Mouse (Mus musculus) embryonic facial prominence, embryonic 14.5 days (tissue): ENCODE data around the gene Ahnak. TPM values are rescaled to one million over a fixed set of nuclear protein-coding genes. Genes with fewer than 3 reads are reported as not detected.
"Not testable (repeated sequence)": the region's sequence is repeated elsewhere in the genome, so short reads cannot be mapped to it uniquely, and the experiment has no call there.

ENCODE experiments used
- ATAC-seq: fragments of 200-750 bp; cut with Nextera tagmentation; 2 replicates; pipeline ENCODE4 v1.8.0; 2017; ENCODE audit warnings: low read depth, moderate number of reproducible peaks, moderate TSS enrichment
- DNase-seq: peaks from one replicate; pipeline ENCODE4 v3.0.0-alpha.2; 2015; ENCODE audit warnings: low spot score
- H3K27ac ChIP-seq: fragments of 300-500 bp; sonication (generic); replicated peaks from 2 replicates; pipeline ENCODE4 v1.5.1; 2014; ENCODE audit warnings: low read depth, mild to moderate bottlenecking, low read length, moderate library complexity
- H3K27me3 ChIP-seq: fragments of 300-500 bp; sonication (generic); replicated peaks from 2 replicates; pipeline ENCODE4 v1.6.1; 2014; ENCODE audit warnings: low read length; ENCODE audit not compliant: control insufficient read depth, insufficient read depth
- H3K36me3 ChIP-seq: fragments of 300-500 bp; sonication (generic); 2 replicates; pipeline ENCODE4 v1.6.1; 2014; ENCODE audit warnings: low read length, mixed read lengths; ENCODE audit not compliant: control insufficient read depth, insufficient read depth
- H3K4me1 ChIP-seq: fragments of 300-500 bp; sonication (generic); 2 replicates; pipeline ENCODE4 v1.6.1; 2014; ENCODE audit warnings: antibody characterized with exemption, low read length; ENCODE audit not compliant: control insufficient read depth, insufficient read depth
- H3K4me2 ChIP-seq: fragments of 300-500 bp; sonication (generic); 2 replicates; pipeline ENCODE4 v1.6.1; 2014; ENCODE audit warnings: low read depth, mild to moderate bottlenecking, low read length, moderate library complexity, mixed read lengths
- H3K4me3 ChIP-seq: fragments of 300-500 bp; sonication (generic); 2 replicates; pipeline ENCODE4 v1.5.1; 2014; ENCODE audit warnings: low read depth, mild to moderate bottlenecking, low read length
- H3K9ac ChIP-seq: fragments of 300-500 bp; sonication (generic); 2 replicates; pipeline ENCODE4 v1.6.1; 2014; ENCODE audit warnings: low read depth, mild to moderate bottlenecking, low read length, moderate library complexity, mixed read lengths
- H3K9me3 ChIP-seq: fragments of 300-500 bp; sonication (generic); 2 replicates; pipeline ENCODE4 v1.6.1; 2016; ENCODE audit warnings: low read length; ENCODE audit not compliant: control insufficient read depth
- WGBS: fragments of 180-500 bp; shearing (Covaris S2); extraction: QIAGEN DNeasy Blood & Tissue Kit; methylation state at CpG from one replicate; pipeline ENCODE4 v1.1.7; 2014; 5-methylcytosine and 5-hydroxymethylcytosine counted together
- polyA plus RNA-seq: library from polyadenylated mRNA; unstranded; fragments of >200 nt; fragmentation: Nextera tagmentation; extraction: Ambion mirVana; gene quantifications from 2 replicates; pipeline ENCODE4 v1.2.1, GENCODE M21; 2014

Gene Ahnak
- polyA plus RNA-seq, 1 experiment from 2014 or later, result 57.6 TPM

- no peaks in the 10 kb centered on the region for H3K36me3 ChIP-seq
- no peak overlapping the region for H3K9ac ChIP-seq
- H3K27me3 ChIP-seq, result no peaks in the 10 kb centered on the region
- DNase-seq, result no peak
- H3K4me3 ChIP-seq, result no peak overlapping the region
- no peak for ATAC-seq
- WGBS, result 88% methylated on average over 3 of the region's 3 CpGs
- peaks cover 16% of the 10 kb centered on the region for H3K4me1 ChIP-seq
- H3K27ac ChIP-seq, result no peak overlapping the region
- H3K4me2 ChIP-seq, result no peak overlapping the region
- H3K9me3 ChIP-seq, result no peaks in the 10 kb centered on the region
Observed at GRCm38 (mm10) chr19:9076035-9076434, 87.0 kb downstream of the Ahnak start.

GRCm38 (mm10) chr19:9076982-9077660 lies 88.0 kb downstream of the Ahnak start:
- Histone ChIP-seq H3K4me2 (no peak overlapping the region), H3K36me3 (no peaks in the 10 kb centered on the region), H3K4me1 (peaks cover 7% of the 10 kb centered on the region), H3K27me3 (no peaks in the 10 kb centered on the region), H3K9ac (no peak overlapping the region), H3K4me3 (no peak overlapping the region), H3K9me3 (no peaks in the 10 kb centered on the region), H3K27ac (no peak overlapping the region)
- no peak for DNase-seq
- ATAC-seq, result no peak
- WGBS, result 54% methylated on average over 4 of the region's 4 CpGs

GRCm38 (mm10) chr19:9079916-9080315 lies 90.8 kb downstream of the Ahnak start:
- Histone ChIP-seq H3K36me3 (no peaks in the 10 kb centered on the region), H3K4me1 (peaks cover 8% of the 10 kb centered on the region; the same call in 1 of the 2 replicates), H3K4me2 (no peak overlapping the region), H3K4me3 (no peak overlapping the region), H3K9me3 (no peaks in the 10 kb centered on the region), H3K27me3 (no peaks in the 10 kb centered on the region), H3K9ac (peak overlapping the region; percentile 40; the same call in 1 of the 2 replicates), H3K27ac (no peak overlapping the region)
- DNase-seq (no peak), ATAC-seq (no peak)
- WGBS, result 16% methylated on average over 7 of the region's 7 CpGs

- Histone ChIP-seq H3K27ac (no peak overlapping the region), H3K4me3 (no peak overlapping the region), H3K27me3 (no peaks in the 10 kb centered on the region), H3K9ac (0 out of 2 replicates have a peak overlapping the region, but pooled peaks have one; percentile 41), H3K9me3 (no peaks in the 10 kb centered on the region), H3K4me2 (peak overlapping the region; percentile 45; the same call in 1 of the 2 replicates), H3K36me3 (no peaks in the 10 kb centered on the region), H3K4me1 (peaks cover 8% of the 10 kb centered on the region; the same call in 1 of the 2 replicates)
- ATAC-seq (no peak; the same call in 1 of the 2 replicates), DNase-seq (no peak)
- WGBS, result 90% methylated on average over 14 of the region's 14 CpGs
Observed at GRCm38 (mm10) chr19:9081311-9082190, 92.5 kb downstream of the Ahnak start.

- Histone ChIP-seq H3K9me3 (no peaks in the 10 kb centered on the region), H3K9ac (peak overlapping the region; percentile 41; the same call in 1 of the 2 replicates), H3K4me1 (peaks cover 8% of the 10 kb centered on the region; the same call in 1 of the 2 replicates), H3K27ac (no peak overlapping the region), H3K36me3 (no peaks in the 10 kb centered on the region), H3K4me2 (peak overlapping the region; percentile 45), H3K4me3 (no peak overlapping the region), H3K27me3 (no peaks in the 10 kb centered on the region)
- 19% methylated on average over 22 of the region's 23 CpGs for WGBS
- peak; percentile 89 for DNase-seq
- peak; percentile 96 for ATAC-seq
Observed at GRCm38 (mm10) chr19:9082191-9083009, 93.3 kb downstream of the Ahnak start.

DNA sequence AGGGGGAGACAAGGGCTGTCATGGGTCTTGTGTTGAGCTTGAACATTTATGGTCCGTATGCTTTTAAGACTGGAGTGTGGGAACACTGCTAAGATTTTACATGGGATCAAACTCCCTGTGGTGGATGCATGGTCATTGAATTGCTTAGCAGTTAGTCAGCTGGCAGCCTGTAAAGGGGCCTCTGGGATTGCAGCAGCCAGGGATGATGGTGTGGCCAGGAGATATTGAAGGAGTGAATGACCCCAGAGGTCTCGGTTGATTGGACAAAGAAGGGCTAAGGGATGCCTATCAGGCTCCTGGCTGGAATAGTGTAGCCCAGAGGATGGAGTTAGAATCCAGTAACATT lies 93.9 kb downstream of the Ahnak start:
- ATAC-seq (peak; percentile 27; the same call in 1 of the 2 replicates), DNase-seq (no peak)
- Histone ChIP-seq H3K36me3 (no peaks in the 10 kb centered on the region), H3K9ac (peak overlapping the region; percentile 38; the same call in 1 of the 2 replicates), H3K4me1 (0 out of 2 replicates have a peak, but pooled peaks cover 8% of the 10 kb centered on the region), H3K27ac (no peak overlapping the region), H3K27me3 (no peaks in the 10 kb centered on the region), H3K4me3 (no peak overlapping the region), H3K9me3 (no peaks in the 10 kb centered on the region), H3K4me2 (peak overlapping the region; percentile 45)
- WGBS, result 85% methylated on average over 2 of the region's 2 CpGs

DNA sequence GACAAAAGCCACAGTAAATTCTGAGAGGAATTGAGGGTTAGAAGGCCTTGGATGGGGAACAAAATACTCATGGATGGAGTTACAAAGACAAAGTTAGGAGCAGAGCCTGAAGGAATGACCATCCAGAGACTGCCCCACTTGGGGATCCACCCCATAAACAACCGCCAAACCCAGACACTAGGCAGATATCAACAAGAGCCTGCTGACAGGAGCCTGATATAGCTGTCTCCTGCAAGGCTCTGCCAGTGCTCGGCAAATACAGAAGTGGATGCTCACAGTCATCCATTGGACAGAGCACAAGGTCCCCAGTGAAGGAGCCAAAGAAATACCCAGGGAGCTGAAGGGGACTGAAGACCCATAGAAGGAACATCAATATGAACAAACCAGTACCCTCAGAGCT lies 94.8 kb downstream of the Ahnak start:
- not testable (repeated sequence) for ATAC-seq, DNase-seq
- 78% methylated on average over 2 of the region's 2 CpGs for WGBS

GRCm38 (mm10) chr19:9087821-9088220 lies 98.7 kb downstream of the Ahnak start, which contains the start of gene Scgb1a1:
Scgb1a1 (minus strand) TSS chr19:9087958.
- Histone ChIP-seq H3K9ac (no peak within 1 kb of the TSS), H3K4me1 (no peaks in the 10 kb centered on the region), H3K4me3 (no peak within 1 kb of the TSS), H3K27me3 (no peaks in the 10 kb centered on the region), H3K4me2 (no peak within 1 kb of the TSS), H3K36me3 (no peaks in the 10 kb centered on the region), H3K9me3 (no peaks in the 10 kb centered on the region), H3K27ac (no peak within 1 kb of the TSS)
- DNase-seq (no peak), ATAC-seq (no peak)
- WGBS, result 80% methylated on average over 4 of the region's 4 CpGs

More for the DNA sequence above, 94.8 kb downstream of the Ahnak start:
- H3K36me3 ChIP-seq, H3K4me1 ChIP-seq, H3K9me3 ChIP-seq, H3K27ac ChIP-seq, H3K9ac ChIP-seq, H3K4me2 ChIP-seq, H3K27me3 ChIP-seq, H3K4me3 ChIP-seq: not testable (repeated sequence)
